Mouse (Mus musculus) heart, embryonic 10.5 days (tissue): Measurements from ENCODE around the gene Zswim3. TPM values are rescaled to one million over a fixed set of nuclear protein-coding genes. Genes with fewer than 3 reads are reported as not detected.

Source experiments
- DNase-seq: peaks from one replicate; pipeline ENCODE4 v3.0.0-alpha.2; 2017; ENCODE audit warnings: low spot score
- H3K27ac ChIP-seq: fragments of 300-500 bp; sonication (generic); 2 replicates; pipeline ENCODE4 v1.5.1; 2016; ENCODE audit warnings: mild to moderate bottlenecking
- H3K27me3 ChIP-seq: fragments of 300-500 bp; sonication (generic); 2 replicates; pipeline ENCODE4 v1.6.1; 2016; ENCODE audit warnings: mild to moderate bottlenecking; ENCODE audit not compliant: poor library complexity, insufficient read depth, severe bottlenecking
- H3K36me3 ChIP-seq: fragments of 300-500 bp; sonication (generic); 2 replicates; pipeline ENCODE4 v1.6.1; 2016; ENCODE audit warnings: mild to moderate bottlenecking, moderate library complexity
- H3K4me1 ChIP-seq: fragments of 300-500 bp; sonication (generic); 2 replicates; pipeline ENCODE4 v1.6.1; 2016; ENCODE audit warnings: mild to moderate bottlenecking
- H3K4me3 ChIP-seq: fragments of 300-500 bp; sonication (generic); 2 replicates; pipeline ENCODE4 v1.5.1; 2016; ENCODE audit warnings: mild to moderate bottlenecking, moderate library complexity
- H3K9me3 ChIP-seq: fragments of 300-500 bp; sonication (generic); 2 replicates; pipeline ENCODE4 v1.6.1; 2016; ENCODE audit warnings: mild to moderate bottlenecking, moderate library complexity
- WGBS: fragments of 180-500 bp; shearing (Covaris S2); methylation state at CpG from one replicate; pipeline ENCODE4 v1.1.7; 2016; 5-methylcytosine and 5-hydroxymethylcytosine counted together
- polyA plus RNA-seq: library from polyadenylated mRNA; unstranded; fragments of >200 nt; fragmentation: Nextera tagmentation; extraction: Ambion mirVana; gene quantifications from 2 replicates; pipeline ENCODE4 v1.2.1, GENCODE M21; 2016

The Zswim3 gene
- polyA plus RNA-seq: 7.7 and 9.7 TPM in 2 replicates

GRCm38 (mm10) chr2:164804533-164805331, at the start of gene Zswim3, which contains the start of gene Acot8:
Gene Zswim3, plus strand, starts transcription at chr2:164805098.
Gene Acot8, minus strand, starts transcription at chr2:164804882.
- peak within 1 kb of the TSS; percentile 94 for H3K27ac ChIP-seq
- under 1% methylated on average over 47 of the region's 47 CpGs for WGBS

GRCm38 (mm10) chr2:164757841-164758240, 47.1 kb upstream of the Zswim3 start:
- WGBS: 91% methylated on average over 11 of the region's 11 CpGs
- Histone ChIP-seq H3K9me3 (no peaks in the 10 kb centered on the region), H3K4me1 (peaks cover 34% of the 10 kb centered on the region), H3K4me3 (no peak overlapping the region), H3K27me3 (no peaks in the 10 kb centered on the region), H3K36me3 (peaks cover 99% of the 10 kb centered on the region), H3K27ac (no peak overlapping the region)
- no peak for DNase-seq

More at GRCm38 (mm10) chr2:164804533-164805331, at the start of gene Zswim3, which contains the start of gene Acot8:
- no peaks in the 10 kb centered on the region for H3K27me3 ChIP-seq
- peak within 1 kb of the TSS; percentile 89 for H3K4me3 ChIP-seq
- H3K9me3 ChIP-seq: no peaks in the 10 kb centered on the region
- H3K36me3 ChIP-seq: peaks cover 43% of the 10 kb centered on the region
- H3K4me1 ChIP-seq: peaks cover 22% of the 10 kb centered on the region
- DNase-seq: peak; percentile 98

GRCm38 (mm10) chr2:164758692-164759091, 46.2 kb upstream of the Zswim3 start:
- H3K4me3 ChIP-seq: no peak overlapping the region
- peaks cover 35% of the 10 kb centered on the region for H3K4me1 ChIP-seq
- no peak overlapping the region for H3K27ac ChIP-seq
- no peaks in the 10 kb centered on the region for H3K9me3 ChIP-seq
- WGBS: 64% methylated on average over 1 of the region's 1 CpGs
- H3K36me3 ChIP-seq: peaks cover 100% of the 10 kb centered on the region
- H3K27me3 ChIP-seq: no peaks in the 10 kb centered on the region
- no peak for DNase-seq

- Histone ChIP-seq H3K4me1 (peaks cover 20% of the 10 kb centered on the region), H3K27ac (no peak overlapping the region), H3K36me3 (peaks cover 94% of the 10 kb centered on the region), H3K27me3 (no peaks in the 10 kb centered on the region), H3K4me3 (no peak overlapping the region), H3K9me3 (no peaks in the 10 kb centered on the region)
- WGBS: 82% methylated on average over 4 of the region's 4 CpGs
- DNase-seq: no peak
These were observed 44.7 kb upstream of the Zswim3 start for GRCm38 (mm10) chr2:164760059-164760833.

- Histone ChIP-seq H3K4me1 (peaks cover 11% of the 10 kb centered on the region; the same call in 1 of the 2 replicates), H3K27ac (no peak overlapping the region), H3K27me3 (no peaks in the 10 kb centered on the region), H3K4me3 (no peak overlapping the region), H3K9me3 (no peaks in the 10 kb centered on the region), H3K36me3 (peaks cover 94% of the 10 kb centered on the region)
- no peak for DNase-seq
- 89% methylated on average over 2 of the region's 2 CpGs for WGBS
These were observed 43.4 kb upstream of the Zswim3 start for GRCm38 (mm10) chr2:164761502-164761901.

DNA sequence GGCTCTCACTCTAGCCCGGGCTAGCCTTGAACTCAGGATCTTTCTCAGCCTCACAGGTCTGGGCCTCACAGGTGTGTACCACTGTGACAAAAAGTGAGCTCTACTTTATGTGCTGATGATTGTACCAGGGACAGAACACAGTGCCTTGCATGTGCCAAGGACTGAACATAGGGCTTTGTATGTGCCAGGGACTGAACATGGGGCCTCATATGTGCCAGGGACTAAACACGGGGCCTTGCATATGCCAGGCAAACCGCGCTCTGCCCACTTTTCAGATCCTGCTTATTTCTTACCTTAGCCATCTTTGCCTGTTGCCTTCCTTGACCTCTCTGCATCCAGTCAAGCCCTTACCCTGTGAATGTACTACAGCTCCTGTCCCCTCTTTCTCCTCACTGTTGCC, 42.9 kb upstream of the Zswim3 start:
- 97% methylated on average over 4 of the region's 4 CpGs for WGBS
- Histone ChIP-seq H3K4me1 (peaks cover 11% of the 10 kb centered on the region; the same call in 1 of the 2 replicates), H3K27me3 (no peaks in the 10 kb centered on the region), H3K27ac (no peak overlapping the region), H3K4me3 (no peak overlapping the region), H3K9me3 (no peaks in the 10 kb centered on the region), H3K36me3 (peaks cover 94% of the 10 kb centered on the region)
- no peak for DNase-seq

GRCm38 (mm10) chr2:164762593-164762992, 42.3 kb upstream of the Zswim3 start:
- Histone ChIP-seq H3K27me3 (no peaks in the 10 kb centered on the region), H3K36me3 (peaks cover 94% of the 10 kb centered on the region), H3K4me1 (peaks cover 11% of the 10 kb centered on the region; the same call in 1 of the 2 replicates), H3K9me3 (no peaks in the 10 kb centered on the region), H3K27ac (no peak overlapping the region), H3K4me3 (no peak overlapping the region)
- no peak for DNase-seq
- 88% methylated on average over 7 of the region's 7 CpGs for WGBS

DNA sequence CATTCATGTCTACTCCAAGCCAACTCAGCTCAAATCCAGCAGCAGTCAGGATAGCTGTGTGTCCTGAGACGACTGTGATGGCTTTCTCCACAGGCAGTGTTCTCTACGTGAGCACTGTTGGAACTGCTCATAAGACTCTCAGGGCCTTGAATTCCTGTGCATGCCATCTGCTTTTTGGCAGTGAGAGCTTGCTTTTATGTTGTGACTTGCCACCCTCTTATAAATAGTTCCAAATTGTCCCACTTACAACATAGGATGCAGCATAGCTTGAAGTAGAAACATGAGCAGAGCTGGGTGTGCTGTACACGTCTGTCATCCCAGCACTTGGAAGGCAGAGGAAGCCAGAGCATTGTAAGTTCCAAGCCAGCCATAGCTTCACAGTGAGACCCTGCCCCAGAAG, 39.1 kb upstream of the Zswim3 start:
- Histone ChIP-seq H3K4me3 (no peak overlapping the region), H3K27me3 (no peaks in the 10 kb centered on the region), H3K27ac (no peak overlapping the region), H3K36me3 (peaks cover 69% of the 10 kb centered on the region), H3K9me3 (no peaks in the 10 kb centered on the region), H3K4me1 (peaks cover 16% of the 10 kb centered on the region)
- no peak for DNase-seq
- WGBS: 66% methylated on average over 3 of the region's 3 CpGs

GRCm38 (mm10) chr2:164767812-164768540, 36.9 kb upstream of the Zswim3 start:
- no peak for DNase-seq
- Histone ChIP-seq H3K4me3 (no peak overlapping the region), H3K9me3 (no peaks in the 10 kb centered on the region), H3K27me3 (no peaks in the 10 kb centered on the region), H3K4me1 (peaks cover 23% of the 10 kb centered on the region), H3K36me3 (peaks cover 68% of the 10 kb centered on the region), H3K27ac (no peak overlapping the region)
- 94% methylated on average over 15 of the region's 15 CpGs for WGBS

DNA sequence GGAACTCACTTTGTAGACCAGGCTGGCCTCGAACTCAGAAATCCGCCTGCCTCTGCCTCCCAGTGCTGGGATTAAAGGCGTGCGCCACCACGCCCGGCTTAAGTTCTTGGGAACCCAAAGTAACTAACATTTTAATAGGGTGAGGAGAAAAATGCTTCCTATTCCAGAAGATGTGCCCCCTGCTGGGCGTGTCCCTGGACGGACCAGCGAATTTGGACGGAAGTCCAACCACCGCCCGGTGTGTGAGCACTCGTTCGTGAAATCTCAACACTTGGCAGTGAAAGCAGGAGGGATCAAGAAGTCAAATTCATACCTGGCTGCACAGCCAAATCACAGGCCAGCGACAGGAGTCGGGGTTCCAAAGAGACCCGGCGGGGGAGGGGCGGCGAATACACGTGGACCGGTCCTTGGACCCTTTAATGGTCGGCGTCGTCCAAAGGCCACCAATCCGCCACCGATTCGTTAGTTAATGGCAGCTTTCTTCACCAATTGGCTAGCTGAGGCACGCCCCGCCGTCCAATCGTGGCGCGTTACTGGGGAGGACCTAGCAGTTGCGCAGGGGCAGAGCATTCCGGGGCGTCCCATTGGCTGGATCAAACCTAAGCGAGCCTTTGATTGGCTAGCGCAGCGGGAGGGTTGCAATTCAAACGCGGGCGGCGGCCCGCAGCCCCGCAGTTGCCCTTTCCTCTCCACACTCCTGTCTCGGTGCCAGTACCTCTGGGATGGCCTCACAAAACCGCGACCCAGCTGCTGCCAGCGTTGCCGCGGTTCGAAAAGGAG, 35.5 kb upstream of the Zswim3 start, which contains the start of gene Ube2c:
Gene Ube2c, plus strand, starts transcription at position 641 of the 780 bp plus-strand sequence.
- WGBS: 2% methylated on average over 53 of the region's 53 CpGs
- Histone ChIP-seq H3K27me3 (no peaks in the 10 kb centered on the region), H3K4me1 (peaks cover 21% of the 10 kb centered on the region), H3K27ac (peak within 1 kb of the TSS; percentile 97), H3K4me3 (peak within 1 kb of the TSS; percentile 89), H3K36me3 (peaks cover 62% of the 10 kb centered on the region), H3K9me3 (no peaks in the 10 kb centered on the region)
- peak; percentile 100 for DNase-seq

DNA sequence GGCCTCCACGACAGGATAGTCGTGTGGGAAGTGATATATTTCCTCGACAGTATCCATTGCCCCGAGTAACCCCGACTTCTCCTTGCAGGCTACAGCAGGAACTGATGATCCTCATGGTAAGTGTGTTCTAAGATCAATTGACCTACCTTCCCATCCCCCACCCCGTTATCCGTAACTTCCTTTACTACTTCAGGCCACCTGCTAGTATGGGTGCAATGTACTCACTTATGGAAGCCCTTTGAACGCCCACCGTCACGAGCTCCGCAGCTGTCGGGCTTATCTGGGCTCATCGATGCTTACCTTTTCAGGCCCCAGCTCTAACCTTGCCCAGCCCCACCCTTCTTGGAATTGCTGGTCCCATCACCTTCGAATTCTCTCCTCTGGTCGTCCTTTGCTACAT, 34.6 kb upstream of the Zswim3 start:
- Histone ChIP-seq H3K27ac (peak overlapping the region; percentile 97), H3K9me3 (no peaks in the 10 kb centered on the region), H3K4me3 (peak overlapping the region; percentile 89), H3K36me3 (peaks cover 55% of the 10 kb centered on the region), H3K4me1 (peaks cover 21% of the 10 kb centered on the region), H3K27me3 (no peaks in the 10 kb centered on the region)
- DNase-seq: no peak
- WGBS: 4% methylated on average over 15 of the region's 15 CpGs

GRCm38 (mm10) chr2:164771123-164771522, 33.8 kb upstream of the Zswim3 start:
- no peaks in the 10 kb centered on the region for H3K9me3 ChIP-seq
- H3K4me3 ChIP-seq: peak overlapping the region; percentile 89
- peaks cover 47% of the 10 kb centered on the region for H3K36me3 ChIP-seq
- WGBS: 77% methylated on average over 8 of the region's 8 CpGs
- no peak for DNase-seq
- H3K27ac ChIP-seq: peak overlapping the region; percentile 97
- peaks cover 21% of the 10 kb centered on the region for H3K4me1 ChIP-seq
- no peaks in the 10 kb centered on the region for H3K27me3 ChIP-seq
